Mouse (Mus musculus) adrenal gland, adult 18-20 months (tissue): ENCODE measurements around the gene Fam13a. TPM values are rescaled to one million over a fixed set of nuclear protein-coding genes. Genes with fewer than 3 reads are reported as not detected.
A peak's percentile ranks its signal among the peaks of the same experiment; 100 is the strongest.

ENCODE experiments used
- DNase-seq, 2 experiments: peaks; one replicate each; pipeline ENCODE4 v3.0.0; 2021 to 2022; ENCODE audit warnings: low spot score in 2 of 2
- total RNA-seq, 2 experiments: library from RNA; stranded (reverse); gene quantifications; 1 replicate in 1 of 2; 2 replicates in 1 of 2; pipeline ENCODE4 v1.2.3; 2021

Fam13a gene
- total RNA-seq, 2 experiments from 2014 or later = 50.7 to 60.7 TPM

GRCm38 (mm10) chr6:58942276-58942675 lies 82.1 kb downstream of the Fam13a start:
- no peak for DNase-seq

- DNase-seq = no peak
Observed at GRCm38 (mm10) chr6:58937726-58938125, 86.6 kb downstream of the Fam13a start.

- DNase-seq = no peak
Observed at GRCm38 (mm10) chr6:58934144-58934543, 90.2 kb downstream of the Fam13a start.

- DNase-seq = no peak
Observed at GRCm38 (mm10) chr6:58933189-58933913, 91.0 kb downstream of the Fam13a start.

GRCm38 (mm10) chr6:58932515-58933188 lies 91.7 kb downstream of the Fam13a start:
- no peak for DNase-seq

GRCm38 (mm10) chr6:58931149-58931548 lies 93.2 kb downstream of the Fam13a start:
- no peak for DNase-seq

- no peak for DNase-seq
Observed at GRCm38 (mm10) chr6:58929911-58930431, 94.4 kb downstream of the Fam13a start.

GRCm38 (mm10) chr6:58927881-58928280 lies 96.5 kb downstream of the Fam13a start:
- DNase-seq = no peak

GRCm38 (mm10) chr6:58922511-58922910 lies 101.8 kb downstream of the Fam13a start:
- DNase-seq = no peak

- no peak for DNase-seq
Observed at GRCm38 (mm10) chr6:58921623-58922022, 102.7 kb downstream of the Fam13a start.

GRCm38 (mm10) chr6:58920735-58921134 lies 103.6 kb downstream of the Fam13a start:
- DNase-seq = no peak

GRCm38 (mm10) chr6:58916498-58916897 lies 107.9 kb downstream of the Fam13a start:
- no peak for DNase-seq

GRCm38 (mm10) chr6:58913971-58914370 lies 110.4 kb downstream of the Fam13a start:
- DNase-seq = no peak

- DNase-seq = no peak
Observed at GRCm38 (mm10) chr6:58913551-58913950, 110.8 kb downstream of the Fam13a start.

- DNase-seq = no peak
Observed at GRCm38 (mm10) chr6:58912842-58913241, 111.5 kb downstream of the Fam13a start.

GRCm38 (mm10) chr6:58907791-58908190 lies 116.6 kb downstream of the Fam13a start:
- DNase-seq = no peak

GRCm38 (mm10) chr6:58907336-58907735 lies 117.0 kb downstream of the Fam13a start:
- no peak for DNase-seq

GRCm38 (mm10) chr6:58906852-58907261 lies 117.5 kb downstream of the Fam13a start, which contains the start of gene Nap1l5:
Gene Nap1l5, minus strand, starts transcription at chr6:58907076.
- peak; percentile 14 to 25 for DNase-seq

- no peak for DNase-seq
Observed at GRCm38 (mm10) chr6:58904551-58904950, 119.8 kb downstream of the Fam13a start.

- no peak for DNase-seq
Observed at GRCm38 (mm10) chr6:58903171-58903570, 121.2 kb downstream of the Fam13a start.

GRCm38 (mm10) chr6:58900536-58900935 lies 123.8 kb downstream of the Fam13a start:
- no peak for DNase-seq

- no peak for DNase-seq
Observed at GRCm38 (mm10) chr6:58899076-58899475, 125.3 kb downstream of the Fam13a start.
